Mouse (Mus musculus): ENCODE results near the gene Wwtr1.
A peak's percentile ranks its signal among the peaks of the same experiment; 100 is the strongest.

Wwtr1 gene

GRCm38 (mm10) chr3:57558761-57559160 lies 16.9 kb downstream of the Wwtr1 start:
- DNase-seq (ENCODE audit: low spot score in 2 of 2), result no peak

- no peak for DNase-seq (ENCODE audit: low spot score in 2 of 2)
Observed at GRCm38 (mm10) chr3:57557408-57557807, 18.3 kb downstream of the Wwtr1 start.

GRCm38 (mm10) chr3:57555560-57555959 lies 20.1 kb downstream of the Wwtr1 start:
- DNase-seq (ENCODE audit: low spot score in 2 of 2), result peak in 1 of 2 experiments; percentile 55

GRCm38 (mm10) chr3:57554890-57555239 lies 20.8 kb downstream of the Wwtr1 start:
- no peak for DNase-seq (ENCODE audit: low spot score in 2 of 2)

- no peak for DNase-seq (ENCODE audit: low spot score in 2 of 2)
Observed at GRCm38 (mm10) chr3:57554124-57554889, 21.4 kb downstream of the Wwtr1 start.

GRCm38 (mm10) chr3:57553108-57553507 lies 22.6 kb downstream of the Wwtr1 start:
- no peak for DNase-seq (ENCODE audit: low spot score in 2 of 2)

GRCm38 (mm10) chr3:57551210-57551609 lies 24.5 kb downstream of the Wwtr1 start:
- no peak for DNase-seq (ENCODE audit: low spot score in 2 of 2)

- no peak for DNase-seq (ENCODE audit: low spot score in 2 of 2)
Observed at GRCm38 (mm10) chr3:57550468-57551185, 25.1 kb downstream of the Wwtr1 start.

- DNase-seq (ENCODE audit: low spot score in 2 of 2), result no peak
Observed at GRCm38 (mm10) chr3:57544154-57544553, 31.6 kb downstream of the Wwtr1 start.

- DNase-seq (ENCODE audit: low spot score in 2 of 2), result no peak
Observed at GRCm38 (mm10) chr3:57542848-57543380, 32.8 kb downstream of the Wwtr1 start.

- DNase-seq (ENCODE audit: low spot score in 2 of 2), result no peak
Observed at GRCm38 (mm10) chr3:57541205-57541604, 34.5 kb downstream of the Wwtr1 start.

GRCm38 (mm10) chr3:57540474-57540873 lies 35.2 kb downstream of the Wwtr1 start:
- no peak for DNase-seq (ENCODE audit: low spot score in 2 of 2)

- no peak for DNase-seq (ENCODE audit: low spot score in 2 of 2)
Observed at GRCm38 (mm10) chr3:57535483-57536185, 40.1 kb downstream of the Wwtr1 start.

- no peak for DNase-seq (ENCODE audit: low spot score in 2 of 2)
Observed at GRCm38 (mm10) chr3:57534450-57534849, 41.3 kb downstream of the Wwtr1 start.

- DNase-seq (ENCODE audit: low spot score in 2 of 2), result no peak
Observed at GRCm38 (mm10) chr3:57533876-57534275, 41.8 kb downstream of the Wwtr1 start.

GRCm38 (mm10) chr3:57532991-57533725 lies 42.6 kb downstream of the Wwtr1 start:
- no peak for DNase-seq (ENCODE audit: low spot score in 2 of 2)

GRCm38 (mm10) chr3:57530836-57531235 lies 44.9 kb downstream of the Wwtr1 start:
- no peak for DNase-seq (ENCODE audit: low spot score in 2 of 2)

GRCm38 (mm10) chr3:57530221-57530620 lies 45.5 kb downstream of the Wwtr1 start:
- DNase-seq (ENCODE audit: low spot score in 2 of 2), result no peak

- DNase-seq (ENCODE audit: low spot score in 2 of 2), result no peak
Observed at GRCm38 (mm10) chr3:57527154-57527553, 48.6 kb downstream of the Wwtr1 start.

GRCm38 (mm10) chr3:57523093-57523492 lies 52.6 kb downstream of the Wwtr1 start:
- DNase-seq (ENCODE audit: low spot score in 2 of 2), result no peak

- no peak for DNase-seq (ENCODE audit: low spot score in 2 of 2)
Observed at GRCm38 (mm10) chr3:57521876-57522275, 53.8 kb downstream of the Wwtr1 start.

GRCm38 (mm10) chr3:57519995-57520394 lies 55.7 kb downstream of the Wwtr1 start:
- DNase-seq (ENCODE audit: low spot score in 2 of 2), result no peak
